Mouse (Mus musculus) heart, adult 2 months (tissue): Measurements from ENCODE around the gene Zfp128. TPM values are rescaled to one million over a fixed set of nuclear protein-coding genes. Genes with fewer than 3 reads are reported as not detected.
"Not testable (repeated sequence)": the region's sequence is repeated elsewhere in the genome, so short reads cannot be mapped to it uniquely, and the experiment has no call there.

ENCODE experiments used
- DNase-seq, 2 experiments: peaks; one replicate each; pipeline ENCODE4 v3.0.0; 2021
- H3K27ac ChIP-seq: fragments of 200-600 bp; 2 replicates; pipeline ENCODE4 v1.8.1; 2022
- H3K27me3 ChIP-seq: fragments of 200-500 bp; 2 replicates; pipeline ENCODE4 v1.6.1; 2012; ENCODE audit warnings: mild to moderate bottlenecking, low read length, inconsistent platforms, mixed read lengths; ENCODE audit not compliant: control insufficient read depth, insufficient read depth
- H3K36me3 ChIP-seq: fragments of 200-500 bp; 2 replicates; pipeline ENCODE4 v1.6.1; 2012; ENCODE audit warnings: low read length, inconsistent platforms; ENCODE audit not compliant: control insufficient read depth, insufficient read depth
- H3K4me1 ChIP-seq: fragments of 200-500 bp; 2 replicates; pipeline ENCODE4 v1.6.1; 2011; ENCODE audit warnings: low read length; ENCODE audit not compliant: control insufficient read depth, insufficient read depth
- H3K4me3 ChIP-seq: fragments of 200-600 bp; 2 replicates; pipeline ENCODE4 v1.8.1; 2022
- H3K79me2 ChIP-seq: fragments of 200-500 bp; replicated peaks from 2 replicates; pipeline ENCODE4 v1.6.1; 2012; ENCODE audit warnings: mild to moderate bottlenecking, inconsistent platforms, low read length, moderate library complexity, mixed read lengths; ENCODE audit not compliant: control insufficient read depth, insufficient read depth
- H3K9ac ChIP-seq: fragments of 200-500 bp; 2 replicates; pipeline ENCODE4 v1.6.1; 2012; ENCODE audit warnings: low read depth, mild to moderate bottlenecking, control low read depth, inconsistent platforms, low read length, mixed read lengths
- CTCF ChIP-seq: fragments of 200-600 bp; IDR thresholded peaks from 2 replicates; pipeline ENCODE4 v1.8.1; 2022; ENCODE audit warnings: antibody characterized with exemption, mild to moderate bottlenecking, moderate library complexity
- EP300 ChIP-seq: fragments of 200-500 bp; IDR thresholded peaks from 2 replicates; pipeline ENCODE4 v1.6.1; 2011; ENCODE audit warnings: low read depth, low read length, control low read depth; ENCODE audit not compliant: insufficient read depth
- POLR2A ChIP-seq: fragments of 200-500 bp; IDR thresholded peaks from 2 replicates; pipeline ENCODE4 v1.6.1; 2011; ENCODE audit warnings: mild to moderate bottlenecking, low read depth, low read length, control low read depth; ENCODE audit not compliant: insufficient read depth
- WGBS: fragments of 180-500 bp; shearing (Covaris S2); methylation state at CpG from one replicate; pipeline ENCODE4 v1.1.7; 2018; 5-methylcytosine and 5-hydroxymethylcytosine counted together
- intact Hi-C: fragments of 180-260 bp; cut with DNase I; formaldehyde crosslinking; loops from one replicate; pipeline ENCODE4 v1.15.1; 2025
- polyA plus RNA-seq: library from polyadenylated mRNA; depleted of rRNA; stranded (reverse); fragments of >200 nt; gene quantifications from 2 replicates; pipeline ENCODE4 v1.2.3, GENCODE M21; 2012
- total RNA-seq, 2 experiments: library from RNA; stranded (reverse); gene quantifications; 2 replicates each; pipeline ENCODE4 v1.2.3; 2021

Zfp128 gene
- total and polyA plus RNA-seq, 3 experiments, result 1.3 to 3.5 (median 3.0) TPM

- H3K27me3 ChIP-seq, result no peaks in the 10 kb centered on the region
- TF ChIP-seq POLR2A (no peak), CTCF (peak; percentile 71)
- H3K4me3 ChIP-seq, result no peak overlapping the region
- no peak overlapping the region for H3K27ac ChIP-seq
- no peak for DNase-seq
- intact Hi-C loops, result no loop called here
- H3K4me1 ChIP-seq, result peaks cover 1% of the 10 kb centered on the region; the same call in 1 of the 2 replicates
- H3K36me3 ChIP-seq, result no peaks in the 10 kb centered on the region
- H3K9ac ChIP-seq, result no peak overlapping the region
- H3K79me2 ChIP-seq, result no peaks in the 10 kb centered on the region
Measured at GRCm38 (mm10) chr7:12913556-12913955, 32.6 kb downstream of the Zfp128 start.

GRCm38 (mm10) chr7:12920495-12920894 lies 39.5 kb downstream of the Zfp128 start:
- H3K4me3 ChIP-seq, H3K27me3 ChIP-seq, H3K27ac ChIP-seq, H3K4me1 ChIP-seq, H3K79me2 ChIP-seq, DNase-seq, H3K9ac ChIP-seq: not testable (repeated sequence)
- 78% methylated on average over 7 of the region's 8 CpGs for WGBS
- peaks cover 13% of the 10 kb centered on the region for H3K36me3 ChIP-seq
- intact Hi-C loops, result loop anchor here (1.0 to 5.0 kb wide), 3 partner anchors 38 to 117 kb away; partner anchors contain the start of genes Ube2m and Zfp446

DNA sequence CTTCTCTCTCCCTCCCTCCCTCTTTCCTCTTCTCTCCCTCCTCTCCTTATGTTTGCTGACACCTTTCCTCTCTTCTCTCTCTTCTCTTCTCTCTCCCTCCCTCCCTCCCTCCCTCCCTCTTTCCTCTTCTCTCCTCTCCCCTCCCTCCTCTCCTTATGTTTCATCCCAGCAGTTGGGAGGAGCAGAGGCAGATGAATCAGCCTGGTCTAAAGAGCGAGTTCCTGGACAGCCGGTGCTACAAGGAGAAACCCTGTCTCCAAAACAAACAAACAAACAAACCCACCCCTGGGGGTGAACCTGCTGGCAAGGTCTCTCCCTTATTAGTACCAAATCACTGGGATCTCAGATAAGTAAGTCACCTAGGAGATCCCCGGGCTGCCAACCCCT lies 40.3 kb downstream of the Zfp128 start:
- Histone ChIP-seq H3K4me1 (peaks cover 4% of the 10 kb centered on the region), H3K27ac (peak overlapping the region; percentile 92)

DNA sequence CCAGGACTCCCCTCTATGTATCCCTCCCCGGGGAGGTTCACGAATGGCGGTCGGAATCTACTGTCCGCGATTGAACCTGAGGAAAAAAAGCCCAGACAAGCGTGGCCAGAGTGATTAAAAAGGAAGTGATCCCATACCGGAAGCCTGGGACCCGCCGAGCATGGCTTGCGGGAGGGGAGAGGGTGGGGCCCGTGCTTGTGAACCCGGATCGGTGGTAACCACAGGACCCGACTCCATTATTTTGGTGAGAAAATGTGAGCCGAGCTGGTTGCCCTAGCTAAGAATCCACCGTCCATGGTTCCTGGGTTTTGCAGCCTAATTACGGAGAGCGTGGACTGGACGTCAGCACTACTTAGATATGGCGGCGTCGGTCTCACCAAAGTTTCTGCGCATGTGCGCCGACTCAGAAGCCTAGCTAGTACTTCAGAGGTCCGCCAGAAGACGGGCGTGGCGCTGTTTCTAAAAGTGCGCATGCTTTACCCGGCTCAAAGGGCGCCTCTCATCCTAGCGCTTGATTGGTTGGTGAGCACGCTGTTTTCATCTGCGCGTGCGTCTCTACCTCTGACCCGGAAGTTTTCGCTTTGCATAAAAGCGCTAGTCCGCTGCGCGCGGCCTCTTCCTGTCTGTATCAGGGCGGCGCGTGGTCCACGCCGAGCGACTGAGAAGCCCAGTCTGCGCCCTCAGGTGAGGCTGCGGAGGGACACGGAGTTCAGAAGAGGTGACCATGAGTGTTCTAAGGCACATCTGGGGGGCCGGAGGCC lies 40.9 kb downstream of the Zfp128 start, which contains the start of gene Rps5:
Gene Rps5, plus strand, starts transcription at position 586 of the 761 bp plus-strand sequence.
- H3K36me3 ChIP-seq, result peaks cover 13% of the 10 kb centered on the region
- WGBS, result under 1% methylated on average over 55 of the region's 55 CpGs

More for the DNA sequence above, 40.3 kb downstream of the Zfp128 start:
- Histone ChIP-seq H3K9ac (peak overlapping the region; percentile 67), H3K79me2 (no peaks in the 10 kb centered on the region), H3K36me3 (peaks cover 13% of the 10 kb centered on the region), H3K27me3 (no peaks in the 10 kb centered on the region), H3K4me3 (peak overlapping the region; percentile 75)
- intact Hi-C loops, result loop anchor here (5.0 kb wide), 2 partner anchors 56 to 116 kb away; partner anchors contain the start of genes Ube2m and Zfp446
- WGBS, result 0% methylated on average over 3 of the region's 3 CpGs
- no peak for DNase-seq
- TF ChIP-seq POLR2A, result no peak
- no peak for TF ChIP-seq EP300
- no peak for TF ChIP-seq CTCF

DNA sequence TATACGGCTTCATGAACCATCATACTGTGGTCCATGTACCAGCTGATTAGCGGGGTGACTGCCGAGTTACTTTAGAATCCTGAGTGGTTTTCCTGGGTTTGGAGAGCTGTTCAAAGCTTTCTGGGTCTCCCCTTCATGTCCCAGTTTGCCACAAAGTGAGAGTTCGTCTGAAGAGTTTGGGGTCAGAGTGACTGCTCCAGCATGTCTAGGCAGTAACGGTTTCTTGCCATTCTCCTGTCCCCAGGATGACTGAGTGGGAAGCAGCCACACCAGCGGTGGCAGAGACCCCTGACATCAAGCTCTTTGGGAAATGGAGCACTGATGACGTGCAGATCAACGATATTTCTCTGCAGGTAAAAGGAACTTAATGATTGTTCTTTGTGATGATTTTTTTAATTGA lies 41.8 kb downstream of the Zfp128 start:
- H3K4me3 ChIP-seq, result peak overlapping the region; percentile 98
- H3K27ac ChIP-seq, result peak overlapping the region; percentile 58
- DNase-seq, result no peak
- 1% methylated on average over 8 of the region's 8 CpGs for WGBS
- H3K79me2 ChIP-seq, result no peaks in the 10 kb centered on the region
- intact Hi-C loops, result loop anchor here (5.0 kb wide), 2 partner anchors 55 to 115 kb away; partner anchors contain the start of genes Ube2m and Zfp446
- peak overlapping the region; percentile 72 for H3K9ac ChIP-seq
- H3K36me3 ChIP-seq, result peaks cover 13% of the 10 kb centered on the region
- TF ChIP-seq CTCF (no peak), POLR2A (no peak), EP300 (no peak)
- H3K27me3 ChIP-seq, result no peaks in the 10 kb centered on the region
- H3K4me1 ChIP-seq, result peaks cover 4% of the 10 kb centered on the region

More for the DNA sequence above, 40.9 kb downstream of the Zfp128 start, which contains the start of gene Rps5:
- Histone ChIP-seq H3K27ac (peak within 1 kb of the TSS; percentile 92), H3K27me3 (no peaks in the 10 kb centered on the region), H3K4me1 (peaks cover 4% of the 10 kb centered on the region), H3K4me3 (peak within 1 kb of the TSS; percentile 98), H3K9ac (peak within 1 kb of the TSS; percentile 72), H3K79me2 (no peaks in the 10 kb centered on the region)
- intact Hi-C loops, result loop anchor here (5.0 kb wide), 2 partner anchors 55 to 115 kb away; partner anchors contain the start of genes Ube2m and Zfp446
- TF ChIP-seq POLR2A (peak; percentile 99), EP300 (peak; percentile 78; the same call in 1 of the 2 replicates), CTCF (peak; percentile 92)
- DNase-seq, result peak; percentile 97 to 99

- intact Hi-C loops, result loop anchor here (2.0 kb wide), 1 partner anchor 22 kb away; no protein-coding TSS in a partner anchor
- TF ChIP-seq EP300 (no peak), POLR2A (no peak), CTCF (no peak)
- WGBS, result 77% methylated on average over 7 of the region's 7 CpGs
Measured at GRCm38 (mm10) chr7:12926316-12926715, 45.3 kb downstream of the Zfp128 start.

More at GRCm38 (mm10) chr7:12926316-12926715, 45.3 kb downstream of the Zfp128 start:
- H3K36me3 ChIP-seq, result peaks cover 13% of the 10 kb centered on the region
- no peak overlapping the region for H3K9ac ChIP-seq
- H3K27ac ChIP-seq, result no peak overlapping the region
- no peaks in the 10 kb centered on the region for H3K27me3 ChIP-seq
- no peak for DNase-seq
- no peaks in the 10 kb centered on the region for H3K79me2 ChIP-seq
- no peak overlapping the region for H3K4me3 ChIP-seq
- H3K4me1 ChIP-seq, result peaks cover 5% of the 10 kb centered on the region
